Mouse (Mus musculus): ENCODE measurements at regions not wholly inside any gene's neighbourhood (a gene's known extent, or its start where the extent isn't known, plus 50 kb on each side); places are given as distances from the start of the nearest gene placed in this dataset.

- Histone ChIP-seq H3K9me3 (ENCODE audit: low read length) (no peaks in the 10 kb centered on the region), H3K4me3 (ENCODE audit: low read depth, low read length) (no peak overlapping the region), H3K9ac (no peak overlapping the region), H3K36me3 (ENCODE audit: insufficient read depth) (no peaks in the 10 kb centered on the region), H3K4me1 (ENCODE audit: insufficient read depth) (no peaks in the 10 kb centered on the region), H3K27me3 (ENCODE audit: insufficient read depth, low read length) (no peaks in the 10 kb centered on the region), H3K27ac (ENCODE audit: low read depth, low read length) (no peak overlapping the region), H3K4me2 (ENCODE audit: low read depth) (no peak overlapping the region)
- 68% methylated on average over 2 of the region's 2 CpGs for WGBS
- ATAC-seq (no peak), DNase-seq (no peak)
- no peak for TF ChIP-seq CTCF (IDR thresholded peaks at IDR 0.05; ENCODE audit: low read depth)
Measured at GRCm38 (mm10) chr10:98364604-98365003, 549.6 kb upstream of the Atp2b1 start.

- DNase-seq (no peak), ATAC-seq (no peak)
- 63% methylated on average over 4 of the region's 4 CpGs for WGBS
- Histone ChIP-seq H3K36me3 (ENCODE audit: insufficient read depth) (no peaks in the 10 kb centered on the region), H3K4me3 (ENCODE audit: low read depth, low read length) (no peak overlapping the region), H3K4me2 (ENCODE audit: low read depth) (no peak overlapping the region), H3K4me1 (ENCODE audit: insufficient read depth) (no peaks in the 10 kb centered on the region), H3K9ac (no peak overlapping the region), H3K27ac (ENCODE audit: low read depth, low read length) (no peak overlapping the region), H3K27me3 (ENCODE audit: insufficient read depth, low read length) (no peaks in the 10 kb centered on the region), H3K9me3 (ENCODE audit: low read length) (no peaks in the 10 kb centered on the region)
- no peak for TF ChIP-seq CTCF (IDR thresholded peaks at IDR 0.05; ENCODE audit: low read depth)
Measured at GRCm38 (mm10) chr10:98372561-98372960, 541.6 kb upstream of the Atp2b1 start.

DNA sequence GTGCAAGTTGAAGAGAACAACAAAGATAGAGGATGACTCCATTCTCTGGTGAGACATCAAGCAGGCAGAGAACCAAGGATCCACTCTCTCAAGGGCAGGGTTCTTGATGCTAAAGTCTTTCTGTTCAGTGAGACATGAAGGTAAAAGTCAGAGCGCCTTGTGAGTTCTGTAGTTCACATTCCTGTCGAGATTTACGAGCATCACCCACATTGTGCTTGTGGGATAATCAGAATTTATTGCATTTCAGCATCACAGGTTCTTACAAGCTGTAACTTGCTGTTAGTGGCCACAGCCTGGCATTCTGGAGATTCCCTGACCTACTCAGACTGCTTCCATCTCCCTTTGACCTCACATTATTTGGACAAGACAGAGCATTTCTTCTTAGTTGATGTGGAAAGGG, 540.9 kb upstream of the Atp2b1 start:
- 89% methylated on average over 3 of the region's 3 CpGs for WGBS

DNA sequence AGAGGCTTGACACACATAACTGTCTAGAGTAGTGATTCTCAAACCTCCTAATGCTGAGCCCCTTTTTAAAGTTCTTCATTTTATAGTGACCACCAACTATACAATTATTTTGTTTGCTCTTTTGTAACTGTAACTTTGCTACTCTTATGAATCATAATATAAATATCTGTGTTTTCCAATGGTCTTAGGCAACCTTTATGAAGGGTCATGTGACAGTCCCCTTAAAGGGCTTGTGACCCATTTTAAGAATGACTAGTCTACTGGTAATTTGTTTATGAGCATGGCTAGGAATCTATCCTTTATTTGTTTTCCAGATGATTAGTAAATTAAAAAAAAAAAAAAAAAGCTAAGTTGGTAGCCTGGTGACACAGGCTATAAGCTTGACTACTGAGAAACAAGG, 539.5 kb upstream of the Atp2b1 start:
- no peak for TF ChIP-seq CTCF (IDR thresholded peaks at IDR 0.05; ENCODE audit: low read depth)
- Histone ChIP-seq H3K36me3 (ENCODE audit: insufficient read depth) (no peaks in the 10 kb centered on the region), H3K27ac (ENCODE audit: low read depth, low read length) (no peak overlapping the region), H3K9me3 (ENCODE audit: low read length) (no peaks in the 10 kb centered on the region), H3K4me3 (ENCODE audit: low read depth, low read length) (no peak overlapping the region), H3K4me1 (ENCODE audit: insufficient read depth) (no peaks in the 10 kb centered on the region), H3K4me2 (ENCODE audit: low read depth) (no peak overlapping the region), H3K27me3 (ENCODE audit: insufficient read depth, low read length) (no peaks in the 10 kb centered on the region), H3K9ac (no peak overlapping the region)
- ATAC-seq = no peak
- no peak for DNase-seq

More for the DNA sequence above, 540.9 kb upstream of the Atp2b1 start:
- no peak overlapping the region for H3K4me3 ChIP-seq (ENCODE audit: low read depth, low read length)
- H3K27ac ChIP-seq (ENCODE audit: low read depth, low read length) = no peak overlapping the region
- no peaks in the 10 kb centered on the region for H3K4me1 ChIP-seq (ENCODE audit: insufficient read depth)
- H3K9ac ChIP-seq = no peak overlapping the region
- TF ChIP-seq CTCF (IDR thresholded peaks at IDR 0.05; ENCODE audit: low read depth) = no peak
- H3K36me3 ChIP-seq (ENCODE audit: insufficient read depth) = no peaks in the 10 kb centered on the region
- no peak overlapping the region for H3K4me2 ChIP-seq (ENCODE audit: low read depth)
- DNase-seq = no peak
- ATAC-seq = no peak
- no peaks in the 10 kb centered on the region for H3K27me3 ChIP-seq (ENCODE audit: insufficient read depth, low read length)
- H3K9me3 ChIP-seq (ENCODE audit: low read length) = no peaks in the 10 kb centered on the region

- Histone ChIP-seq H3K4me1 (ENCODE audit: insufficient read depth) (no peaks in the 10 kb centered on the region), H3K9me3 (ENCODE audit: low read length) (no peaks in the 10 kb centered on the region), H3K9ac (no peak overlapping the region), H3K27me3 (ENCODE audit: insufficient read depth, low read length) (no peaks in the 10 kb centered on the region), H3K36me3 (ENCODE audit: insufficient read depth) (no peaks in the 10 kb centered on the region), H3K4me2 (ENCODE audit: low read depth) (no peak overlapping the region), H3K27ac (ENCODE audit: low read depth, low read length) (no peak overlapping the region), H3K4me3 (ENCODE audit: low read depth, low read length) (no peak overlapping the region)
- no peak for TF ChIP-seq CTCF (IDR thresholded peaks at IDR 0.05; ENCODE audit: low read depth)
- DNase-seq (no peak), ATAC-seq (no peak)
Measured at GRCm38 (mm10) chr10:98388543-98388942, 525.7 kb upstream of the Atp2b1 start.

GRCm38 (mm10) chr10:98399864-98400263, 514.3 kb upstream of the Atp2b1 start:
- Histone ChIP-seq H3K36me3 (ENCODE audit: insufficient read depth) (no peaks in the 10 kb centered on the region), H3K27ac (ENCODE audit: low read depth, low read length) (no peak overlapping the region), H3K27me3 (ENCODE audit: insufficient read depth, low read length) (no peaks in the 10 kb centered on the region), H3K4me2 (ENCODE audit: low read depth) (no peak overlapping the region), H3K9ac (no peak overlapping the region), H3K4me1 (ENCODE audit: insufficient read depth) (no peaks in the 10 kb centered on the region; the same call in 1 of the 2 replicates), H3K4me3 (ENCODE audit: low read depth, low read length) (no peak overlapping the region), H3K9me3 (ENCODE audit: low read length) (no peaks in the 10 kb centered on the region)
- DNase-seq (peak; percentile 60), ATAC-seq (peak; percentile 72; the same call in 1 of the 2 replicates)
- 3% methylated on average over 1 of the region's 1 CpGs for WGBS
- no peak for TF ChIP-seq CTCF (IDR thresholded peaks at IDR 0.05; ENCODE audit: low read depth)

- Histone ChIP-seq H3K4me1 (ENCODE audit: insufficient read depth) (no peaks in the 10 kb centered on the region), H3K9me3 (ENCODE audit: low read length) (no peaks in the 10 kb centered on the region), H3K27me3 (ENCODE audit: insufficient read depth, low read length) (no peaks in the 10 kb centered on the region), H3K27ac (ENCODE audit: low read depth, low read length) (0 out of 2 replicates have a peak overlapping the region, but pooled peaks have one; percentile 15), H3K4me3 (ENCODE audit: low read depth, low read length) (no peak overlapping the region), H3K4me2 (ENCODE audit: low read depth) (no peak overlapping the region), H3K9ac (no peak overlapping the region), H3K36me3 (ENCODE audit: insufficient read depth) (no peaks in the 10 kb centered on the region)
- peak; percentile 81 for ATAC-seq
- WGBS = 56% methylated on average over 16 of the region's 17 CpGs
- no peak for TF ChIP-seq CTCF (IDR thresholded peaks at IDR 0.05; ENCODE audit: low read depth)
- DNase-seq = peak; percentile 38
Measured at GRCm38 (mm10) chr10:98417807-98418743, 496.1 kb upstream of the Atp2b1 start.

Data from forebrain, postnatal 0 days (tissue).